In the genomic region with DNA sequence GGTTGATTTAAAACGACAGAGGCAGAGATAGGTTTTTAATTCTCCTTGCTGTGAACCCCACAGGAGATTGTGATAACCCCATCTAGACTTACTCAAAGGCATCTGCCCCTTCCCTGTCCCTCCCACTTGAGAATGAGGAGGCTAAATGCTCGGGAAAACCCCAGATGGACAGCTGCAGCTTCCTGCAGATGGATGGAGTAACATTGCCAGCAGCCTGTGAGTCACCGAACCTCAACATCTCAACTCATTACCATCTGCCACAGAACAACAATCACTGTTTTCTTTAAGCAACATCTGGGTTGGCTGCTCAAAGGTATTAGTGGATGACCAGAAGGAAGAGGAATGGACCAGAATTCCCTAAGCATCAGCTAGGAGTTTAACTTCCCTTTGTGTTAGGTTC, we compare ENCODE assay signal across 11 mouse cellular contexts.
"Had no signal": no experiment of that assay in that cellular context is flagged by ENCODE, and none has a peak within 500 bp of the region (broad histone marks: within the 10 kb centered on the region; RNA-seq: fewer than 3 reads in every experiment).

No protein-coding gene starts in this region.

- H3K27ac ChIP-seq: left cerebral cortex, adult 2 months; limb, embryonic 10.5 days; liver, embryonic 15.5 days; midbrain, embryonic 10.5 days; midbrain, embryonic 15.5 days had no signal

- DNase-seq: kidney, postnatal 25 days; lung, adult 2 months; lung, postnatal 36 days; right cerebral cortex, postnatal 14 days had no signal

- H3K4me1 ChIP-seq: liver, embryonic 15.5 days; midbrain, embryonic 10.5 days; midbrain, embryonic 15.5 days had no signal

- H3K27me3 ChIP-seq: liver, embryonic 15.5 days; midbrain, embryonic 15.5 days had no signal

- H3K4me2 ChIP-seq: liver, embryonic 11.5 days; liver, embryonic 15.5 days; midbrain, embryonic 15.5 days had no signal

- H3K9ac ChIP-seq: liver, embryonic 15.5 days; midbrain, embryonic 15.5 days had no signal

- ATAC-seq: lung, postnatal 0 days; midbrain, embryonic 15.5 days had no signal

- H3K9me3 ChIP-seq: limb, embryonic 10.5 days; liver, embryonic 15.5 days; midbrain, embryonic 10.5 days; midbrain, embryonic 15.5 days had no signal

- H3K36me3 ChIP-seq: limb, embryonic 10.5 days; liver, embryonic 15.5 days; midbrain, embryonic 10.5 days; midbrain, embryonic 15.5 days had no signal

- H3K4me3 ChIP-seq: left cerebral cortex, adult 2 months; limb, embryonic 10.5 days; liver, embryonic 15.5 days; midbrain, embryonic 10.5 days; midbrain, embryonic 15.5 days had no signal
